Mouse (Mus musculus) megakaryocyte-erythroid progenitor cell, adult 5 weeks (primary cell): ENCODE data around the gene Bsn. TPM values are rescaled to one million over a fixed set of nuclear protein-coding genes. Genes with fewer than 3 reads are reported as not detected.

Experiments used
- polyA plus RNA-seq: library from polyadenylated mRNA; stranded (reverse); fragments of >175 nt; gene quantifications from 2 replicates; pipeline ENCODE4 v1.2.3, GENCODE M21; 2012

Gene Bsn
- polyA plus RNA-seq = 9.8 and 12.3 TPM in 2 replicates

GRCm38 (mm10) chr9:108189787-108190679, at the start of gene Bsn:
Bsn (minus strand) TSS chr9:108190384.

GRCm38 (mm10) chr9:108094184-108094941, 95.8 kb downstream of the Bsn start, which contains the start of gene Apeh:
Apeh (minus strand) TSS chr9:108094606.

GRCm38 (mm10) chr9:108082988-108083431, 107.2 kb downstream of the Bsn start, which contains the start of gene Rnf123:
Rnf123 (minus strand) TSS chr9:108083346.

GRCm38 (mm10) chr9:108080168-108080567, 110.0 kb downstream of the Bsn start, which contains the start of gene Mst1:
Mst1 (plus strand) TSS chr9:108080436.

GRCm38 (mm10) chr9:108052885-108053664, 137.1 kb downstream of the Bsn start, which contains the start of gene Amigo3:
Amigo3 (plus strand) TSS chr9:108053159.

GRCm38 (mm10) chr9:108049016-108049455, 141.1 kb downstream of the Bsn start, which contains the start of gene Gmppb:
Gmppb (plus strand) TSS chr9:108049242.

Other genes starting within 250 kb of the Bsn start
- gene Traip, start 240.2 kb downstream of the Bsn start, polyA plus RNA-seq = 2.5 and 4.6 TPM in 2 replicates
- 30.7 and 41.6 TPM in 2 replicates for gene Uba7, start 214.9 kb downstream of the Bsn start, polyA plus RNA-seq
- gene Gm20661, start 207.3 kb downstream of the Bsn start, polyA plus RNA-seq = 0.25 and 0.33 TPM in 2 replicates
- gene Inka1, start 204.5 kb downstream of the Bsn start, polyA plus RNA-seq = 69.0 and 83.7 TPM in 2 replicates
- 0.28 and 1.4 TPM in 2 replicates for gene Cdhr4, start 197.9 kb downstream of the Bsn start, polyA plus RNA-seq
- gene Gm20662, start 194.0 kb downstream of the Bsn start, polyA plus RNA-seq = 0.04 and 0.06 TPM in 2 replicates
- gene Ip6k1, start 187.9 kb downstream of the Bsn start, polyA plus RNA-seq = 55.9 and 63.3 TPM in 2 replicates
- gene Gmppb, start 141.1 kb downstream of the Bsn start, polyA plus RNA-seq = 14.6 and 19.6 TPM in 2 replicates
- gene Amigo3, start 137.2 kb downstream of the Bsn start, polyA plus RNA-seq = 2.5 TPM in 2 replicates
- 0.28 TPM in 1 of 2 replicates, not detected in the other for gene Mst1, start 109.9 kb downstream of the Bsn start, polyA plus RNA-seq
- 100 and 113 TPM in 2 replicates for gene Rnf123, start 107.0 kb downstream of the Bsn start, polyA plus RNA-seq
- gene Apeh, start 95.8 kb downstream of the Bsn start, polyA plus RNA-seq = 48.2 and 48.5 TPM in 2 replicates
- gene Dag1, start 73.6 kb upstream of the Bsn start, polyA plus RNA-seq = 12.5 and 12.7 TPM in 2 replicates
- gene Nicn1, start 100.0 kb upstream of the Bsn start, polyA plus RNA-seq = 0.28 and 0.59 TPM in 2 replicates
- gene Amt, start 106.5 kb upstream of the Bsn start, polyA plus RNA-seq = 0.04 and 0.23 TPM in 2 replicates
- gene Rhoa, start 115.7 kb upstream of the Bsn start, polyA plus RNA-seq = 110 and 123 TPM in 2 replicates
- 1.8 and 2.2 TPM in 2 replicates for gene Tcta, start 115.8 kb upstream of the Bsn start, polyA plus RNA-seq
- 608 and 718 TPM in 2 replicates for gene Gpx1, start 148.5 kb upstream of the Bsn start, polyA plus RNA-seq
- 70.5 and 73.8 TPM in 2 replicates for gene Usp4, start 157.5 kb upstream of the Bsn start, polyA plus RNA-seq
- 1.7 and 3.6 TPM in 2 replicates for gene 1700102P08Rik, start 202.4 kb upstream of the Bsn start, polyA plus RNA-seq
- 0.04 and 0.11 TPM in 2 replicates for gene Ccdc36, start 238.1 kb upstream of the Bsn start, polyA plus RNA-seq
- gene BC048562, start 246.1 kb upstream of the Bsn start, polyA plus RNA-seq = not detected in 2 replicates